Mouse (Mus musculus) bone marrow macrophage, adult 2 months (primary cell): ENCODE measurements around the gene Bckdhb.

Experiments
- CTCF ChIP-seq: IDR thresholded peaks from 2 replicates; pipeline ENCODE4 v1.5.1; 2012; ENCODE audit warnings: low read depth, mild to moderate bottlenecking, low read length, moderate library complexity
- POLR2A ChIP-seq: IDR thresholded peaks from 2 replicates; pipeline ENCODE4 v1.6.1; 2012; ENCODE audit warnings: mild to moderate bottlenecking, low read depth, low read length, borderline replicate concordance

DNA sequence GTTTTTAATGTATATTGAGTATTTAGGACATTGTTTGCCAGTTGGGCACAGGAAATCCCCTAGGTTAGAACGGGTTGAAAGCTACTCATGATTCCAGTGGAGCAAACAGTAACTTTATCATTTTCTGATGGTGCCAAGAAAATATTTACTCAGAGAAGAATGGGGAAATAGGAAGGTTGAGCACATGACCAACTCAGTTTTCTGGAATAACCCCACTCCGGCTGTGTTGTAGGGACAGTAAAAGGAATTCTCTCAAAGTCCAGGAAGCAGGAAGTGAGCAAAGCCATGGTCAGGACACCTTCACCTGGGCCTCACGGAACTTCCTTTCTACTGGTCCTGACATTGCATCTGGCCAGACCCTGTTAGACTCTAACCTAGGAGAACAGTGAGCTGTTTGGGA is 122.5 kb downstream of the Bckdhb start:
- TF ChIP-seq POLR2A (no peak), CTCF (no peak)
